Comparison of ENCODE assay signal across 7 mouse cellular contexts in the genomic region with DNA sequence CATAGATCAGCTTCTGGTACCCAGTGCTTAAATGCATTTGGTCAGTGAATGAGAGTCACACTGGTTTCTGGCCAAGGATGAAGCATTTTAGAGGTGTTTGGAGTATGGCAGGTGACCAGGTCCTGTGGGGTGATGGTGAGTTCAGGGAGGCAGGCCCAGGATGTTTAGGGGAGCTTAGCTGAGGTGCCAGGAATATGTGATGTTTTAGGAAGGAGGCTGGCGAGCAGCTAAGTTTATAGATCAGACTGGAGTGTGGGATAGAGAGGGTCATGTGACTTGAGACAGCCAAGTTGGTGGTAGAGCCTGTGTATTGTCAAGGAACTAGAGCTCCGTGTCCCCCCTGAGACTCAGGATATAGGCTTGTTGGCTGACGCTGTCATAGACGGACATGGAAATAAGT. TPM values are rescaled to one million over a fixed set of nuclear protein-coding genes. Genes with fewer than 3 reads are reported as not detected.
DNase-seq lines count a peak whose midpoint lies in the region; ATAC-seq and TF ChIP-seq lines count a peak whose summit lies in the region.

No protein-coding gene starts in this region.

- H3K4me1 ChIP-seq in lung, embryonic 15.5 days, result peaks cover 33% of the 10 kb centered on the region
- H3K4me1 ChIP-seq in embryonic facial prominence, embryonic 15.5 days, result peaks cover 43% of the 10 kb centered on the region
- H3K4me1 ChIP-seq in intestine, postnatal 0 days (replicated peaks; ENCODE audit: control insufficient read depth, insufficient read depth, low read length), result no peaks in the 10 kb centered on the region
- H3K4me1 ChIP-seq in neural tube, embryonic 15.5 days, result peaks cover 51% of the 10 kb centered on the region

- no peaks in the 10 kb centered on the region for H3K9me3 ChIP-seq in lung, embryonic 15.5 days
- H3K9me3 ChIP-seq in embryonic facial prominence, embryonic 15.5 days (replicated peaks), result no peaks in the 10 kb centered on the region
- no peaks in the 10 kb centered on the region for H3K9me3 ChIP-seq in intestine, postnatal 0 days (ENCODE audit: control insufficient read depth)
- H3K9me3 ChIP-seq in neural tube, embryonic 15.5 days (replicated peaks), result no peaks in the 10 kb centered on the region

- TF ChIP-seq CTCF in intestine, postnatal 0 days (IDR thresholded peaks at IDR 0.05; ENCODE audit: low read depth), result no peak

- 34% methylated on average over 4 of the region's 4 CpGs for WGBS in lung, embryonic 15.5 days
- 44% methylated on average over 4 of the region's 4 CpGs for WGBS in embryonic facial prominence, embryonic 15.5 days
- WGBS in intestine, postnatal 0 days, result 55% methylated on average over 4 of the region's 4 CpGs
- WGBS in neural tube, embryonic 15.5 days, result 49% methylated on average over 4 of the region's 4 CpGs

- H3K4me2 ChIP-seq in lung, embryonic 15.5 days, result peak overlapping the region; percentile 77
- H3K4me2 ChIP-seq in embryonic facial prominence, embryonic 15.5 days (replicated peaks), result peak overlapping the region; percentile 65
- peak overlapping the region; percentile 71 for H3K4me2 ChIP-seq in intestine, postnatal 0 days (replicated peaks; ENCODE audit: low read depth)
- H3K4me2 ChIP-seq in neural tube, embryonic 15.5 days, result peak overlapping the region; percentile 78

- peak overlapping the region; percentile 90 for H3K9ac ChIP-seq in lung, embryonic 15.5 days
- peak overlapping the region; percentile 81; the same call in 1 of the 2 replicates for H3K9ac ChIP-seq in embryonic facial prominence, embryonic 15.5 days
- H3K9ac ChIP-seq in intestine, postnatal 0 days (ENCODE audit: low read depth, low read length), result no peak overlapping the region
- H3K9ac ChIP-seq in neural tube, embryonic 15.5 days (replicated peaks), result peak overlapping the region; percentile 66

- H3K27ac ChIP-seq in lung, embryonic 15.5 days, result 0 out of 2 replicates have a peak overlapping the region, but pooled peaks have one; percentile 83
- no peak overlapping the region for H3K27ac ChIP-seq in embryonic facial prominence, embryonic 15.5 days (replicated peaks)
- H3K27ac ChIP-seq in intestine, postnatal 0 days (ENCODE audit: low read depth, low read length), result no peak overlapping the region
- H3K27ac ChIP-seq in neural tube, embryonic 15.5 days (replicated peaks), result no peak overlapping the region

- no peak for DNase-seq in lung, postnatal 25 days (ENCODE audit: low spot score)
- no peak for DNase-seq in right cerebral cortex, postnatal 4 days
- DNase-seq in cerebellum, adult 11-12 months, result no peak

- no peak for ATAC-seq in lung, embryonic 15.5 days (ENCODE audit: borderline replicate concordance, extremely low read depth, low FRiP score, low TSS enrichment)
- no peak for ATAC-seq in embryonic facial prominence, embryonic 15.5 days (ENCODE audit: insufficient number of reproducible peaks, low FRiP score, low TSS enrichment, low read depth)
- no peak for ATAC-seq in intestine, postnatal 0 days
- no peak for ATAC-seq in neural tube, embryonic 15.5 days (ENCODE audit: low FRiP score)

- H3K27me3 ChIP-seq in lung, embryonic 15.5 days, result no peaks in the 10 kb centered on the region
- H3K27me3 ChIP-seq in embryonic facial prominence, embryonic 15.5 days, result no peaks in the 10 kb centered on the region
- H3K27me3 ChIP-seq in intestine, postnatal 0 days (replicated peaks; ENCODE audit: control insufficient read depth, insufficient read depth, low read length), result no peaks in the 10 kb centered on the region
- H3K27me3 ChIP-seq in neural tube, embryonic 15.5 days (replicated peaks), result no peaks in the 10 kb centered on the region

- peaks cover 4% of the 10 kb centered on the region; the same call in 1 of the 2 replicates for H3K36me3 ChIP-seq in lung, embryonic 15.5 days
- peaks cover 5% of the 10 kb centered on the region; the same call in 1 of the 2 replicates for H3K36me3 ChIP-seq in embryonic facial prominence, embryonic 15.5 days
- peaks cover under 1% of the 10 kb centered on the region for H3K36me3 ChIP-seq in intestine, postnatal 0 days (ENCODE audit: control insufficient read depth, insufficient read depth)
- no peaks in the 10 kb centered on the region for H3K36me3 ChIP-seq in neural tube, embryonic 15.5 days

- peak overlapping the region; percentile 87 for H3K4me3 ChIP-seq in lung, embryonic 15.5 days
- H3K4me3 ChIP-seq in embryonic facial prominence, embryonic 15.5 days (replicated peaks), result peak overlapping the region; percentile 71
- H3K4me3 ChIP-seq in intestine, postnatal 0 days (ENCODE audit: low read depth, low read length), result peak overlapping the region; percentile 81
- peak overlapping the region; percentile 61 for H3K4me3 ChIP-seq in neural tube, embryonic 15.5 days (replicated peaks)

RNA-seq across cellular contexts. Expression of gene Rab35, which starts 1.4 kb away (rescaled TPM):
- 14.7 and 17.5 TPM in 2 replicates for polyA plus RNA-seq in lung, embryonic 15.5 days (2015; fragmentation: Nextera tagmentation; extraction: Ambion mirVana)
- polyA plus RNA-seq in embryonic facial prominence, embryonic 15.5 days (2015; fragmentation: Nextera tagmentation; extraction: Ambion mirVana), result 17.6 and 17.8 TPM in 2 replicates
- 16.7 and 17.3 TPM in 2 replicates for polyA plus RNA-seq in intestine, postnatal 0 days (2015; fragmentation: Nextera tagmentation; extraction: Ambion mirVana)
- polyA plus RNA-seq in neural tube, embryonic 15.5 days (2015; fragmentation: Nextera tagmentation; extraction: Ambion mirVana), result 20.8 and 21.1 TPM in 2 replicates
